Mouse (Mus musculus): ENCODE results near the gene Usp28. TPM values are rescaled to one million over a fixed set of nuclear protein-coding genes. Genes with fewer than 3 reads are reported as not detected.

Gene Usp28
- 29.7 and 33.0 TPM in 2 replicates for polyA plus RNA-seq (2015; fragmentation: Nextera tagmentation; extraction: Ambion mirVana)

GRCm38 (mm10) chr9:48984845-48985707 lies at the start of gene Usp28:
Usp28 (plus strand) TSS chr9:48985375.
- Histone ChIP-seq H3K4me2 (replicated peaks) (peak within 1 kb of the TSS; percentile 75), H3K27me3 (no peaks in the 10 kb centered on the region), H3K4me1 (peaks cover 17% of the 10 kb centered on the region), H3K9me3 (replicated peaks) (no peaks in the 10 kb centered on the region), H3K36me3 (no peaks in the 10 kb centered on the region), H3K27ac (replicated peaks) (peak within 1 kb of the TSS; percentile 92), H3K4me3 (replicated peaks) (peak within 1 kb of the TSS; percentile 84), H3K9ac (peak within 1 kb of the TSS; percentile 68)
- 1% methylated on average over 93 of the region's 94 CpGs for WGBS
- peak; percentile 96 for ATAC-seq (ENCODE audit: insufficient number of reproducible peaks, low FRiP score, low TSS enrichment, low read depth)

GRCm38 (mm10) chr9:48942349-48942748 lies 42.8 kb upstream of the Usp28 start:
- Histone ChIP-seq H3K4me1 (no peaks in the 10 kb centered on the region), H3K4me2 (replicated peaks) (no peak overlapping the region), H3K27me3 (no peaks in the 10 kb centered on the region), H3K4me3 (replicated peaks) (no peak overlapping the region), H3K9me3 (replicated peaks) (no peaks in the 10 kb centered on the region), H3K9ac (no peak overlapping the region), H3K27ac (replicated peaks) (no peak overlapping the region), H3K36me3 (no peaks in the 10 kb centered on the region)
- 81% methylated on average over 1 of the region's 1 CpGs for WGBS
- ATAC-seq (ENCODE audit: insufficient number of reproducible peaks, low FRiP score, low TSS enrichment, low read depth), result no peak

GRCm38 (mm10) chr9:48947565-48947964 lies 37.6 kb upstream of the Usp28 start:
- no peak overlapping the region for H3K4me2 ChIP-seq (replicated peaks)
- no peaks in the 10 kb centered on the region for H3K27me3 ChIP-seq
- no peak overlapping the region for H3K27ac ChIP-seq (replicated peaks)
- no peak overlapping the region for H3K4me3 ChIP-seq (replicated peaks)
- no peak for ATAC-seq (ENCODE audit: insufficient number of reproducible peaks, low FRiP score, low TSS enrichment, low read depth)
- no peaks in the 10 kb centered on the region for H3K9me3 ChIP-seq (replicated peaks)
- no peaks in the 10 kb centered on the region for H3K4me1 ChIP-seq
- 86% methylated on average over 4 of the region's 4 CpGs for WGBS
- H3K36me3 ChIP-seq, result no peaks in the 10 kb centered on the region
- no peak overlapping the region for H3K9ac ChIP-seq

GRCm38 (mm10) chr9:48961314-48961713 lies 23.9 kb upstream of the Usp28 start:
- H3K36me3 ChIP-seq, result no peaks in the 10 kb centered on the region
- H3K4me2 ChIP-seq (replicated peaks), result no peak overlapping the region
- no peak overlapping the region for H3K27ac ChIP-seq (replicated peaks)
- no peak overlapping the region for H3K9ac ChIP-seq
- H3K4me1 ChIP-seq, result 0 out of 2 replicates have a peak, but pooled peaks cover 2% of the 10 kb centered on the region
- no peak for ATAC-seq (ENCODE audit: insufficient number of reproducible peaks, low FRiP score, low TSS enrichment, low read depth)
- H3K4me3 ChIP-seq (replicated peaks), result no peak overlapping the region
- peaks cover 6% of the 10 kb centered on the region; the same call in 1 of the 2 replicates for H3K27me3 ChIP-seq
- no peaks in the 10 kb centered on the region for H3K9me3 ChIP-seq (replicated peaks)
- WGBS, result 35% methylated on average over 12 of the region's 12 CpGs

GRCm38 (mm10) chr9:48962131-48962530 lies 23.0 kb upstream of the Usp28 start:
- Histone ChIP-seq H3K4me3 (replicated peaks) (no peak overlapping the region), H3K4me2 (replicated peaks) (no peak overlapping the region), H3K9me3 (replicated peaks) (no peaks in the 10 kb centered on the region), H3K36me3 (no peaks in the 10 kb centered on the region), H3K27ac (replicated peaks) (no peak overlapping the region), H3K9ac (no peak overlapping the region), H3K27me3 (peaks cover 6% of the 10 kb centered on the region; the same call in 1 of the 2 replicates), H3K4me1 (0 out of 2 replicates have a peak, but pooled peaks cover 2% of the 10 kb centered on the region)
- 54% methylated on average over 7 of the region's 7 CpGs for WGBS
- no peak for ATAC-seq (ENCODE audit: insufficient number of reproducible peaks, low FRiP score, low TSS enrichment, low read depth)

GRCm38 (mm10) chr9:48964587-48965040 lies 20.6 kb upstream of the Usp28 start, which contains the start of gene Htr3b:
Htr3b (minus strand) TSS chr9:48964990.
- H3K4me1 ChIP-seq, result 0 out of 2 replicates have a peak, but pooled peaks cover 2% of the 10 kb centered on the region
- H3K27ac ChIP-seq (replicated peaks), result no peak within 1 kb of the TSS
- WGBS, result 58% methylated on average over 7 of the region's 7 CpGs
- H3K9me3 ChIP-seq (replicated peaks), result no peaks in the 10 kb centered on the region
- no peak for ATAC-seq (ENCODE audit: insufficient number of reproducible peaks, low FRiP score, low TSS enrichment, low read depth)
- no peaks in the 10 kb centered on the region for H3K36me3 ChIP-seq
- no peak within 1 kb of the TSS for H3K4me2 ChIP-seq (replicated peaks)
- H3K27me3 ChIP-seq, result peaks cover 6% of the 10 kb centered on the region; the same call in 1 of the 2 replicates
- no peak within 1 kb of the TSS for H3K9ac ChIP-seq
- no peak within 1 kb of the TSS for H3K4me3 ChIP-seq (replicated peaks)

- Histone ChIP-seq H3K27me3 (no peaks in the 10 kb centered on the region), H3K27ac (replicated peaks) (no peak overlapping the region), H3K4me1 (no peaks in the 10 kb centered on the region), H3K4me2 (replicated peaks) (no peak overlapping the region), H3K4me3 (replicated peaks) (no peak overlapping the region), H3K9me3 (replicated peaks) (no peaks in the 10 kb centered on the region), H3K9ac (no peak overlapping the region), H3K36me3 (no peaks in the 10 kb centered on the region)
- WGBS, result 26% methylated on average over 3 of the region's 3 CpGs
- no peak for ATAC-seq (ENCODE audit: insufficient number of reproducible peaks, low FRiP score, low TSS enrichment, low read depth)
These were observed 12.7 kb upstream of the Usp28 start for GRCm38 (mm10) chr9:48972494-48972893.

GRCm38 (mm10) chr9:48976661-48977355 lies 8.4 kb upstream of the Usp28 start:
- no peak for ATAC-seq (ENCODE audit: insufficient number of reproducible peaks, low FRiP score, low TSS enrichment, low read depth)
- H3K27ac ChIP-seq (replicated peaks), result no peak overlapping the region

GRCm38 (mm10) chr9:48980371-48980770 lies 4.8 kb upstream of the Usp28 start:
- Histone ChIP-seq H3K27me3 (no peaks in the 10 kb centered on the region), H3K9me3 (replicated peaks) (no peaks in the 10 kb centered on the region), H3K4me2 (replicated peaks) (no peak overlapping the region), H3K36me3 (no peaks in the 10 kb centered on the region), H3K27ac (replicated peaks) (no peak overlapping the region), H3K4me3 (replicated peaks) (no peak overlapping the region), H3K4me1 (0 out of 2 replicates have a peak, but pooled peaks cover 6% of the 10 kb centered on the region), H3K9ac (no peak overlapping the region)
- no peak for ATAC-seq (ENCODE audit: insufficient number of reproducible peaks, low FRiP score, low TSS enrichment, low read depth)
- WGBS, result 81% methylated on average over 5 of the region's 5 CpGs

More at GRCm38 (mm10) chr9:48976661-48977355, 8.4 kb upstream of the Usp28 start:
- Histone ChIP-seq H3K9me3 (replicated peaks) (no peaks in the 10 kb centered on the region), H3K36me3 (no peaks in the 10 kb centered on the region), H3K27me3 (no peaks in the 10 kb centered on the region), H3K4me2 (replicated peaks) (no peak overlapping the region), H3K9ac (no peak overlapping the region), H3K4me1 (no peaks in the 10 kb centered on the region), H3K4me3 (replicated peaks) (no peak overlapping the region)
- WGBS, result 74% methylated on average over 6 of the region's 6 CpGs

- ATAC-seq (ENCODE audit: insufficient number of reproducible peaks, low FRiP score, low TSS enrichment, low read depth), result no peak
- no peak overlapping the region for H3K4me2 ChIP-seq (replicated peaks)
- H3K4me3 ChIP-seq (replicated peaks), result no peak overlapping the region
- no peaks in the 10 kb centered on the region for H3K36me3 ChIP-seq
- 75% methylated on average over 3 of the region's 3 CpGs for WGBS
- no peak overlapping the region for H3K27ac ChIP-seq (replicated peaks)
- H3K9me3 ChIP-seq (replicated peaks), result no peaks in the 10 kb centered on the region
- no peaks in the 10 kb centered on the region for H3K27me3 ChIP-seq
- H3K9ac ChIP-seq, result no peak overlapping the region
- 0 out of 2 replicates have a peak, but pooled peaks cover 6% of the 10 kb centered on the region for H3K4me1 ChIP-seq
These were observed 4.4 kb upstream of the Usp28 start for GRCm38 (mm10) chr9:48980781-48981180.

GRCm38 (mm10) chr9:48981827-48982226 lies 3.3 kb upstream of the Usp28 start:
- Histone ChIP-seq H3K9ac (no peak overlapping the region), H3K4me3 (replicated peaks) (no peak overlapping the region), H3K9me3 (replicated peaks) (no peaks in the 10 kb centered on the region), H3K27me3 (no peaks in the 10 kb centered on the region), H3K4me1 (peaks cover 9% of the 10 kb centered on the region; the same call in 1 of the 2 replicates), H3K27ac (replicated peaks) (no peak overlapping the region), H3K36me3 (no peaks in the 10 kb centered on the region), H3K4me2 (replicated peaks) (no peak overlapping the region)
- ATAC-seq (ENCODE audit: insufficient number of reproducible peaks, low FRiP score, low TSS enrichment, low read depth), result no peak

Measured in embryonic facial prominence, embryonic 15.5 days (tissue).